Mouse (Mus musculus) pancreas, adult 10 weeks (tissue): ENCODE results near the gene Sox11. TPM values are rescaled to one million over a fixed set of nuclear protein-coding genes. Genes with fewer than 3 reads are reported as not detected.

Experiments
- polyA plus RNA-seq: library from polyadenylated mRNA; stranded (reverse); fragments of 350-450 nt; fragmentation: Illumina TruSeq; extraction: RNeasy Lipid Tissue Mini Kit (QIAGEN cat#74804); gene quantifications from one replicate; pipeline ENCODE4 v1.2.3, GENCODE M21; 2015; ENCODE audit warnings: low read depth, low replicate concordance; ENCODE audit not compliant: insufficient read depth

The Sox11 gene
- polyA plus RNA-seq, result 0.13 TPM

GRCm38 (mm10) chr12:27341871-27342690 is at the start of gene Sox11:
Sox11 (minus strand) TSS chr12:27342574.

